Mouse (Mus musculus): Measurements from ENCODE around the gene Agap2. TPM values are rescaled to one million over a fixed set of nuclear protein-coding genes. Genes with fewer than 3 reads are reported as not detected.

The Agap2 gene
- total RNA-seq (2014; fragmentation: Nextera tagmentation) (19.7 and 45.9 TPM in 2 replicates), total RNA-seq (2017) (26.4 and 43.3 TPM in 2 replicates)

DNA sequence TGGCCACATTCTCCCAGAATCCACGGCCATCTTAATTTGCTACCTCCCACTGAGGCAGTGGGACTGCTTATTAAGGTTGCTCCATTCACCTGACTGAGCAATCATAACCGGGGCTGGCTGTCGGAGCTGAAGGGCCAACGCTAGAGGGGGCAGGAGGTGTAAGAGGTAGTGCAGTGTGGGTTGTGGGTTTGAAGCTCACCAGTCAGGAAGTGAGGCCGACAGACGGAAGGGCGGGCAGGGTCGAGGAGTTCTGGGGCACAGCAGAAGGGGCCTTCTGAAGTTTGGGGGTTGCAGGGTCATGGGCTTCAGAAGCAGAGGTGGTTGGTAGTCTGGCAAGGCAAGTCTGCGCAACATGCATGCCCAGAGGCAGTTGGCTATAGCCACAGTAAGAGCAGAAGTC is at the start of gene Agap2:
TSS of gene Agap2 (plus strand) at position 205 of the 400 bp plus-strand sequence.
- ATAC-seq (replicated peaks; ENCODE audit: low FRiP score, low TSS enrichment, poor library complexity, severe bottlenecking), result peak; percentile 74

GRCm38 (mm10) chr10:127030336-127031296 is 44.5 kb upstream of the Agap2 start, which contains the start of gene Tsfm:
Gene Tsfm, minus strand, starts transcription at chr10:127030840.
- ATAC-seq (replicated peaks; ENCODE audit: low FRiP score, low TSS enrichment, poor library complexity, severe bottlenecking), result peak; percentile 96

GRCm38 (mm10) chr10:127033301-127033741 is 41.8 kb upstream of the Agap2 start:
- ATAC-seq (replicated peaks; ENCODE audit: low FRiP score, low TSS enrichment, poor library complexity, severe bottlenecking), result no peak

- no peak for ATAC-seq (replicated peaks; ENCODE audit: low FRiP score, low TSS enrichment, poor library complexity, severe bottlenecking)
Observed at GRCm38 (mm10) chr10:127036273-127036672, 38.8 kb upstream of the Agap2 start.

DNA sequence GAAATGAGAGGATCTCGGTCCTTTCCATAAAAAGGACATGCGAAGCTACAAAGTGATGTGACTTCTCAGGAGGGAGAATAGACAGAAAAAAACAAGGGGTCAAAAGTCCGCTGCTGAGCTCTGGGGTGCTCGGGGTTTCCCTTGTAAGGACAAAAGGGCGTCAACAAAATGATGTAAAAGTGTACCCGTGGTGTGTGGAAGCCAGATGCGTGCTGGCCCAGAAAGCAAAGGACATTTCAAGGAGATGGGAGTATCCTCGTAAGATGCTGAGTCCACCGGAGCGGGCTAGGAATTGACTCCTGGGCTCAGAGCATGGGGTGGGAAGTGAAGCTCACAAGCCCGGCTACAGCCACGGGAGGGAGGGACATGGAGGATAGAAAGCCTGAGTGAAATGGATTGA is 37.4 kb upstream of the Agap2 start:
- no peak for ATAC-seq (replicated peaks; ENCODE audit: low FRiP score, low TSS enrichment, poor library complexity, severe bottlenecking)

DNA sequence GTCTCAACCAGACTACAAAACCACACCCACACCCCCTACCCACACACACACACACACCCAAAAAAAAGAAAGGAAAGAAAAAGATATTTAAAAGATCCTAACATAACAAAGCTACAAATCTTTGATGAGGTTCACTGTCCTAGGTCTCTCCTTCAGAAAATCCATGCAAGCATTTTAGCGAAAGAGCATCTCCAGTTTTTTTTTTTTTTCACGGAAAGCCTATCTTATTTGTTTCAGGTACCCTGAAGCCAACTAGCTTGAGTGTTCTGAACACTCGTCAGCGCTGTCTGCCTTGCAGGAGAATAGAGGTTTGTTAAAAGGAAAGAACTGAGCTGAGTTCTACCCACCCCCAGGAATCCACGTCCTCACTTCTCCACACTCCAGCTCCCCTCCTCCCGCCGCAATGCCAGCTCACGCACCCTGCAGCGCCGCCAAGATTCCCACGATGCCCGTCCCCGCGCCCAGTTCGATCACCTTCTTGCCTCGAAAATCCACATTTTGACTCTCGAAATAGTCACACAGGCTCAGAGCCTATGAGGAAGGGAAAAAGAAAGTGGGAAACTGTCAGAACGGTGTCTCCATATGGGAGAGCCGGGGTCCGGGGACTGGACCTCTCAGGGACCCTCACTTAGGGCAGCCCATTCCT is 34.4 kb upstream of the Agap2 start:
- no peak for ATAC-seq (replicated peaks; ENCODE audit: low FRiP score, low TSS enrichment, poor library complexity, severe bottlenecking)

DNA sequence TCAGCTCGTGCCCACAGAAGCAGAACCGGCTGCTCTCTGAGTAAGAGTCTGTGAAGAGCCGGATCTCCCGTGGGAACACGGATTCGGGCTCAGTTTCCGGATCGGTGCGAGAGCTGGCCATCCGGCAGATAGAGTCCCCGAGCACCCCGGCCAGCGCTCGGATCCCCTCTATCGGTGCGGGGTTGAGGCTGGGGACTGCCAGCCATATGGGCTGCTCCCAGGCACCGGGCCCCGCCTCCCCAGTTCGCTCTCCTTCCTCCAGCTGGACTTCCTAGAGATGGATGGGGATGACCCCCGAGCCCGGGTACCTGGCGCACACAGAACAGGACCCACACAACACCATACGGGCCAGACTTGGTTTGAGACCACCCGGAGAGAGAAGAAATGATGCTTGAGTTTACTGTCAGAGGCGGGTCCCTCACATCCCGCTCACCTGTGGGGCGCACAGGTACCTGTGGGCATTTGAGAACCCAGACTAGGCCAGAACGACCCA is 33.8 kb upstream of the Agap2 start, which contains the start of the genes Mettl1 and Eef1akmt3:
TSS of gene Mettl1 (plus strand) at position 141 of the 493 bp plus-strand sequence.
TSS of gene Eef1akmt3 (minus strand) at position 240 of the 493 bp plus-strand sequence.
- ATAC-seq (replicated peaks; ENCODE audit: low FRiP score, low TSS enrichment, poor library complexity, severe bottlenecking), result peak; percentile 55

GRCm38 (mm10) chr10:127041774-127042338 is 33.2 kb upstream of the Agap2 start:
- ATAC-seq (replicated peaks; ENCODE audit: low FRiP score, low TSS enrichment, poor library complexity, severe bottlenecking), result peak; percentile 79

GRCm38 (mm10) chr10:127042468-127043115 is 32.5 kb upstream of the Agap2 start:
- no peak for ATAC-seq (replicated peaks; ENCODE audit: low FRiP score, low TSS enrichment, poor library complexity, severe bottlenecking)

- no peak for ATAC-seq (replicated peaks; ENCODE audit: low FRiP score, low TSS enrichment, poor library complexity, severe bottlenecking)
Observed at GRCm38 (mm10) chr10:127043187-127043586, 31.9 kb upstream of the Agap2 start.

DNA sequence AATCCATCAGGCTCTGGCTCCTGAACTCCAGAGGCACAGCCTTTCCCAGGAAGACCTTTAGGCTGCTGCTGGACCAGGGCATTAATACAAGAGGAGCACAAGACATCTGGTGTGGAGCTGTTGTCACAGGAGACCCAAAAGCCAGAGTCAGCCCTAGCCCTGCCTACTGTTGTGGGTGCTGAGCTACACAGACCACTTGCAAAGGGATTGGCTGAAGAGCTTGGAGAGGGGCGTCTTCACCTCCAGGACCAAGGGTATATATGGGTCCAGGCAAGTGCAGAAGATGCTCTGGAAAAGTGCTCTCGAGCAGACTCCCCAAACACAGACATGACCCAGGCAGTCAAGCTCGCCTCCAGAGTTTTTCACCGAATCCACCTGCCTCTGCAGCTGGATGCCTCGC is 27.1 kb upstream of the Agap2 start, which contains the start of gene Cyp27b1:
TSS of gene Cyp27b1 (plus strand) at position 297 of the 400 bp plus-strand sequence.
- no peak for ATAC-seq (replicated peaks; ENCODE audit: low FRiP score, low TSS enrichment, poor library complexity, severe bottlenecking)

DNA sequence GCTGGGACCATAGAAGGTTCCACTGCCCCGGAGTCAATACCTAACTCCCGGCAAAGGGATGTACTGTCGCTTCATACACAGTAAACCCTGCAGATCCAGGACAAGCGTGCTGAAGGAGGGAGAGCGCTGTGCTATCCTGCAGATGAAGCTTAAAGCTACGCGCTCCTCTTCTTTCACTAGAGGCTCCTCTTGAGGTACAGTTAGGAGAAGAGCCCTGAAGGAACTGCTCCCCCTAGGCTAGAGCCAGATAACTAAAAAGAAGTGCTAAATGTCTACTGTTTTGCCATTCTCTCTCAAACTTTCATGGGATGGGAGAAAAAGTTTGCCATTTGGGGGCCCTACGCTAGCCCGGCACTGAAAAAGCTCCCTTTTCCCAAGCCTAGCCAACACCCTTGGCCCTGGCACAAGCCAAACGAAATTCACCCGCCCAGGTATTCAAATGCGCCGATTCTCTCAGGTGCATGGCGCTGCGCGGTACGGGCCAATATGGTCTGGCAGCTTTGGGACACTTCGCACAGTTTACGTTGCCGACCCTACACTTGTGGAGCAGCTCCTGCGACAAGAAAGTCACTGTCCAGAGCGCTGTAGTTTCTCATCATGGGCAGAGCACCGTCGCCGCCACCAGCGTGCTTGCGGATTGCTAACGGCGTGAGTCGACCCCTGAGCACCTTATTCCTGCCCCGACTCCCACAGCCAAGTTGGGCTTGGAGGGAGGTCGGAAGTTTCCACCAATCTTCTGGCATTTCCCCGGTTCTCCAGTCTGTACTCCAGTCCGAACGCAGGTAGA is 26.3 kb upstream of the Agap2 start:
- peak; percentile 21; the same call in 1 of the 2 replicates for ATAC-seq (replicated peaks; ENCODE audit: low FRiP score, low TSS enrichment, poor library complexity, severe bottlenecking)

DNA sequence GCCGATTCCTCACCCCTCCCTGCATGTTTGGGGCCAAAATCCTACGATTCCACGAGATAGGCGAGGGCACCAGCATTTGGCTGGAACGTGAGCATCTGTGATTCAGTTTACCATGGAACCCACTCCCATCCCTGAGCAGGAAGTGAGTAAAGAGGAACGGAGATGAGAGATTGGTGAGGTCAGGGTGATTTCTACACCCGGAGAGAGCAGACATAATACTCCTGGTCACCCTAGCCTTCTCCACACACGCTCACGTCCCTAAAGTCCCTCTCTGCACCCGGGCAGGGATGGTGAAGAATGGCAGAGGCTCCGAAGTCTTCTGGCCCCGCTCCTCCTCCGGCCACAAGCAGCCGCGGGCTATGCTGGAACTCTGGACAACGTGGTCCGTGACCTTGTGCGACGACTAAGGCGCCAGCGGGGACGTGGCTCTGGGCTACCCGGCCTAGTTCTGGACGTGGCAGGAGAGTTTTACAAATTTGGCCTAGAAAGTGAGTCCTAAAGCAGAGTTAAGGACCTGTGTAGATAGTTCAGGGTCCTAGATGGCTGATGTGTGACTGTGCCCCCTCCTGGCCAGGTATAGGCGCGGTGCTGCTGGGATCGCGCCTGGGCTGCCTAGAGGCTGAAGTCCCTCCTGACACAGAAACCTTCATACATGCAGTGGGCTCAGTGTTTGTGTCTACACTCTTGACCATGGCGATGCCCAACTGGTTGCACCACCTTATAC is 25.5 kb upstream of the Agap2 start:
- ATAC-seq (replicated peaks; ENCODE audit: low FRiP score, low TSS enrichment, poor library complexity, severe bottlenecking), result peak; percentile 20; the same call in 1 of the 2 replicates

- no peak for ATAC-seq (replicated peaks; ENCODE audit: low FRiP score, low TSS enrichment, poor library complexity, severe bottlenecking)
Observed at GRCm38 (mm10) chr10:127050119-127050474, 25.0 kb upstream of the Agap2 start.

GRCm38 (mm10) chr10:127054646-127055045 is 20.4 kb upstream of the Agap2 start:
- no peak for ATAC-seq (replicated peaks; ENCODE audit: low FRiP score, low TSS enrichment, poor library complexity, severe bottlenecking)

GRCm38 (mm10) chr10:127055406-127055805 is 19.7 kb upstream of the Agap2 start:
- ATAC-seq (replicated peaks; ENCODE audit: low FRiP score, low TSS enrichment, poor library complexity, severe bottlenecking), result no peak

GRCm38 (mm10) chr10:127056490-127056889 is 18.6 kb upstream of the Agap2 start:
- no peak for ATAC-seq (replicated peaks; ENCODE audit: low FRiP score, low TSS enrichment, poor library complexity, severe bottlenecking)

- peak; percentile 78 for ATAC-seq (replicated peaks; ENCODE audit: low FRiP score, low TSS enrichment, poor library complexity, severe bottlenecking)
Observed at GRCm38 (mm10) chr10:127058161-127058560, 16.9 kb upstream of the Agap2 start.

Measured in megakaryocyte-erythroid progenitor cell, adult 5-6 weeks (primary cell).